Mouse (Mus musculus) left cerebral cortex, postnatal 14 days (tissue): ENCODE measurements at regions not wholly inside any gene's neighbourhood (a gene's known extent, or its start where the extent isn't known, plus 50 kb on each side); places are given as distances from the start of the nearest gene placed in this dataset.

Experiments used
- DNase-seq, 2 experiments: peaks; one replicate each; pipeline ENCODE4 v3.0.0; 2021 to 2022; ENCODE audit warnings: low spot score in 2 of 2, mixed read lengths in 1 of 2
- intact Hi-C: fragments of 180-260 bp; cut with DNase I; formaldehyde crosslinking; loops from one replicate; pipeline ENCODE4 v1.15.1; 2025

DNA sequence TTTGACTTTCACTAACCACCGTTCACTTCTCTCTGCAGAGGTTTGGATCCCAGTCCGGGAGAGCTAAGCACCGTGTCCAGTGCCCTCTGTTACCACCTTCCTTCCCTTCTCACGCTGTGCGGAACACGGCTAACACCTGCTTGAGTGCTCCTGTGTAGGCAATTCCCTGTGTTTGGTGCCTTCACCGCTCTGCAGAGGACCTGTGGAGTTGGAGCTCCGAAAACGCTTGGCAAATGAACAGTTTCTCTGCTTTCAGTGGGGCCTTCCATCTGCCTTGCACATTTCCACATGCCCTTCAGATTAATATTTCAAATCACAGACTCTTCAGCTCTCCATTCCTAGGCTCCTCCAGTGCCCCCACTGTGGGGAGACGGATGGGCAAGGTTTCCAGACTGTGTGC lies 227.7 kb upstream of the Daam1 start:
- intact Hi-C loops = no loop called here
- no peak for DNase-seq

DNA sequence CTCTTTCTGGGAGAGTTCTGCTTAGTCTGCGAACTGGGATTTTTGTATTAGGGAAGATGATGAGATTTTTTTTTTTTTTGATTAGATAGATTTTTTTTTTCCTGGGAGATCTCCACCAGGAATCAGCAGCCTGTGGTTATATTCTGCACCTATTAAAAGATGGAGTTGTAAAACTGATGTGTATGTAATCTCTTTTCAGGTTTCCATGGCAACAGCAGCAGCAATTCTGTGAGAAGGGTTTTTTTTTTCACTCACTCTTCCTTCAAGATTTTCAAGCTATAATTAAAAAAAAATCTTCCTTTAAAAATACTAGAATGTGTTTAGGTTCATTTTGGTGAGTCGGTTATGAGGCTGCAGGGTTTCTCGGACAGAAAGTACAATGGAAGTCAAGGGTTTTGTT lies 224.5 kb upstream of the Daam1 start:
- peak in 1 of 2 experiments; percentile 46 for DNase-seq
- intact Hi-C loops = no loop called here

DNA sequence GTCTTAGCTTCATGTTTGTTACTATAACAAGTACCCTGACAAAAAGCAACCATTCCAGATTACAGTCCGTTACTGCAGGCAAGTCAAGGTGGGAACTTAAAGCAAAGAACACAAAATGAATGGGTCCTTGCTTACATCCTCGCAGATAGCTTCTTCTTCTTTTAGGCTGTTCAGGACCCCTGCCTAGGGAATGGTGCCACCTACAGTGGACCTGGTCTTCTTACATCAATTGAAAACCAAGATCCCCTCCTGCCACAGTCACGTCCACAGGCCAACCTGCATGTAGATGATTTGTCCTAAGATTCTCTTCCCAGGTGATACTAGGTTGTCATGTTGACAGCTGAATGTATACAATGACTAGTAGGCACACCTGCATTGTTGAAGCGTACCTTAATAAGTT lies 222.9 kb upstream of the Daam1 start:
- intact Hi-C loops = no loop called here
- DNase-seq = no peak

DNA sequence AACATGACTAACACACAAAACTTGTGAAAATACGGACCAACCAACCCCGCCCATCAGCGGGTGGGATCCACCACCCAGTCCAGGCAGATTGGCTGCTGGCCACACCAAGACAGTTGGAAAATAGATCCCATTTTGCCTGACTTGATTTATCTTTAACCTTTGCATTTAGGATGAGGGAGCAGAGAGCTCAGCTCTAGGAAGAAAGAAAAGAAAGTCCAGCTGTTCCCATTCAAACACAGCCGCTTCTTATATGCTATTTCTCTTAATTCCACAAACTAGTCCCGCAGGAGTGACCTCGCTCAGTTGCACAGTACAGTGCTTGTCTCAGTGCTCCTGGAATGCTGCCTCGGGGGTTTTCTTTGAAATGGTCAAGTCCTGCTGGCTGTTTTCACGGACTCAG lies 217.6 kb upstream of the Daam1 start:
- intact Hi-C loops = no loop called here
- no peak for DNase-seq

DNA sequence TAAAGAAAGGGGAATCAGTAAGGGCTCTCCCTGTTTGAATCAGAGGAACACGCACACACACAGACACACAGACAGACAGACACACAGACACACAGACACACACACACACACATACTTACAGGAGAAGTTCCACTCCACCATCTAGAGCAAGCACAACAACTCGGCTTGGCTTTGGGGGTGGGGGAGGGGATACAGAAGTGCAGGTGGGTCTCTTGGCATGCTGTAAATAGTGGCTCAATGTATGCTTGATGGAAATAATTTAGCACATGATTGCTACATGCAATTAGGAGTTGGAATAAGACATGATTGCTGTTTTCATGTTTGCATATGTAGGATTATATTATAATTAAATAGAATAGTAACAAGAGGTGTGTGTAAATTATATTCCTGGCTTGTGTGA lies 215.9 kb upstream of the Daam1 start:
- intact Hi-C loops = no loop called here
- no peak for DNase-seq

DNA sequence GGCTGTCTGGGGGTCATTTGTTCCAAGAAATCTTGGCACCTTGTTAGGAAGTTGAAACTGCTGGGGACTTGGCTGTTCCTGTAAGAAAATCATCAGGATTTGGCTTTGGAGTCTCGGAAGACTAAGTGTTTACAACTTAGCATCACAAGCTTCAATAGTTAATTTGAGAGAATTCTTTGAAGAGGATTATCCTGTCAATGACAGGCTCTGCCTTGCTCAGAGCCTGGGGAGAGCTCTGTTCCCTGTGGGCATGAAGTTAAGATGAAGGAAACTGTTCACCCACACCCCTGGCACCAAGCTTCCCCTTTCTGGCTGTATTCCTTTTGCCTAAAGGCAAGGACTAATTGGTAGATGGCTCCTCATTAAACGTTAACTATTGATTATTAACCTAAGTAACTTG lies 215.5 kb upstream of the Daam1 start:
- DNase-seq = no peak
- intact Hi-C loops = no loop called here

DNA sequence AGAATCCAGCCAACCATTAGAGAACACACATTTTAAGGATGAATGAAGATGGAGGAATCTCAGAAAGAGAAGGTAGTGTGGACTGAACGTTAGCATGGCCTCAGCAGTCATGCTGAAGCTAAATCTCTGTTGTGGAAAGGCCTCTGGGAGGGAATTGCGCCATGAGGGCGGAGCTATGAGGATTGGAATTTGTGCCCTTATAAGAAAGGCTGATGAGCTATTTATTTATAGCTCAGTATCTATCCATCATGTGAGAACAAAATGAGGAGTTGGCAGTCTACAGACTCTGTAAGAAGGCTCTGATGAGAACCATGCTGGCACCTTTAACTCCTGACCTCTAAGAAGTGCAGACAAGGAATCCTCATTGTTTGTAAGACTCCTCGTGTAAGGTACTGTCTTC lies 214.8 kb upstream of the Daam1 start:
- intact Hi-C loops = no loop called here
- DNase-seq = no peak

DNA sequence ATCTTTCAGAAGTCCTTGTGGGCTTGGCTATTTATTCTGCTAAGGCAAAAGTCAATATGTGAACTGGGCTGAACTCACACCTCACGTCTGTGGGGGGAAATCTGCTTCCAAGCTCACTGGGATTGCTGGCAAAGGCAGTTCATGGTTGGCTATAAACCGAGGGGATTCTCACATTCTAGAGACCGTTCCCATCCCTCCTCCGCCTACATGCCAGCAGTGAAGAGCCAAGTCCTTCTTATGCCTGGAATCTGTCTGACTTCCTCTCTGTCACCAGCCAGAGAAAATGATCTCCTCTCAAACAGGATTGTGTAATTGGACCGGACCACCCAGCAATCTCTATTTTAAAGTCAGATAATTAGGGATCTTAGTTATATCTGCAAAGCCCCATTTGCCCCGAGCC lies 212.4 kb upstream of the Daam1 start:
- intact Hi-C loops = no loop called here
- DNase-seq = no peak

DNA sequence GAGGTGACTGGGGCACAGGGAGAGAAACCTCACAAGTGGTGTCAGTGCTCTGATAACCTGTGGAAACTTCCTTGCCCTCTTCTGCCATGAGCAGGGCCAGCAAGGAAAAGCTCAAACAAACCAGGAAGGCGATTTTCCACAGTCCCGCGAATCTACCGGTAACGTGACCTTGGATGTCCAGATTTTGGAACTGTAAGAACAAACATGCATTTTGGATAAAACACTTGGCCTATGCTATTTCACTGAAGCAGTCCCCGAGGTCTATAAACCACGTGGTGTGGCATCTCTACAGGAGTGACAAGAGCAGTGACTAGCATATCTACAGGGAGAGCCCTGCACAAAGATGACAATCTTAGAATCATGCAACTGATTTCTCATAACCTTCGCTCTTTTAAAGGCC lies 211.9 kb upstream of the Daam1 start:
- DNase-seq = no peak

DNA sequence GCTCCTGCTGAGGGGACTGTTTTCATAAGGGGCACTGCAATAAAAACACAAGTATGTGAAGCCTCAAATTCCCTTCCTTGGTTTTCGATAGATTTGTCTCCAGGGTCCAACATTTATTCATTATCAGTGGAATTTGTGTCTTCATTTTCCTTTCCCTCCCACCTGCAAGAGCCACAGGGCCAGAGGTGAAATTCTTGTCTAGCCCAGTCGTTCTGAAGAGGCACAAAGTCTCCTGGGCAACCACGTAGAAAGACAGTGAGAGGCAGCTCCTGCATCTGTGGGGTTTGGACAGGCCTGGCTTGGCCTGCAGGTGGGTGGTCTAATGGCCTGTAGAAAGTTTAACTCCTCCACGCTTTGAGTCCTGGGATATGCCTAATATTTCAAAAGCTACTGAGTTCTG lies 211.3 kb upstream of the Daam1 start:
- DNase-seq = no peak
- intact Hi-C loops = no loop called here

More for the DNA sequence above, 211.9 kb upstream of the Daam1 start:
- intact Hi-C loops = no loop called here

DNA sequence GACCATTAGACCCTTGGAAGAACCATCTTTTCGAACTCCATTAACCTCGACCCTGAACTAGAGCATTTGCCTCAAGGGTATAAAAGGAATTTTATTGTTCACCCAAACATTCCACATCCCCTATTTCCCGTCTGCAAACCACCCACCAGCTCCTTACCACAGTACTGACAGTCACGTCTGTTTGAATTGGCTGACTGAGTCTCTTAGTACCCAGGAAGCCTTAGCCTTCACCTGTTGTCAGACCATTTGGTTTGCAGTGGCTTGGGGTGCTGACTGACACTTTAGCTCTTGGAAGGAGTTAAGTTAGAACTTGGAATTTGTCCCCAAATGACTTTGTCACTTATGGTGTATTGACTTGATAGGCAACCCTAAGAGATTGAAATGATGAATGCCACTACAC lies 209.3 kb upstream of the Daam1 start:
- DNase-seq = no peak
- intact Hi-C loops = no loop called here

DNA sequence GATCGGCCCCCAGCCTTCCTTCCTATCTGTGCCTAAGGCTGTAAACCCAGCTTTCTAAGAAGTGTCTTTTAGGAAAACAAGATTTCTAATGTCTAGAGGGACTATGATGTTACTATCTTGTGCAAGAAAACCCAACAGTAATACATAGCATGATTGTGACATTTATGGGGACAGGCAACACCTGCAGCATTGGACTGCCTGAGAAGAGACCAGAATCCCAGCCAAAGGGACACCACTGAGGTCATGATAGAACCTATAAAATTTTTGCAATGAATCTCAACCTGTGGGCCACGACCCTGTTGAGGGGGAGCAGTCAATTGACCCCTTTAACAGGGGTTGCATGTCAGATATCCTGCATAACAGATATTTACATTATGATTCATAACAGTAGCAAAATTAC lies 208.1 kb upstream of the Daam1 start:
- intact Hi-C loops = no loop called here
- no peak for DNase-seq

DNA sequence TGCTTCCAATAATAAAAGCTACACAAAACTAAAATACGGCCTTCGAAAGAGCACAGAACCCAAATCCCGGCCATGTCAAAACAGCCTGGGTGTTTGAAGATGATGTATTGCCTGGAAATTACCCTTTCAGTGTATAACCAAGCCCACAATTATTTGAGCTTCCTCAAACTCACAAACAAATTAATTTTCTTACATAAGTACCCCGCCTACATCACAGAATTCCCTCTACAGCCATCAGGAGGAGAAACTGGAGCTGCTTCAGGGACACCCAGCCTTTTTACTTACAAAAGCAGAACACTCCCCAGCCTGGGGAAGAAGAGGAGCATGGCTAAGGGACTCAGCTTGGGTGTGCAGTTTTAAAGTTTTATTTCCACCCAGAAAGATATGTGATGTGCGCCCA lies 207.6 kb upstream of the Daam1 start:
- intact Hi-C loops = no loop called here
- DNase-seq = no peak

DNA sequence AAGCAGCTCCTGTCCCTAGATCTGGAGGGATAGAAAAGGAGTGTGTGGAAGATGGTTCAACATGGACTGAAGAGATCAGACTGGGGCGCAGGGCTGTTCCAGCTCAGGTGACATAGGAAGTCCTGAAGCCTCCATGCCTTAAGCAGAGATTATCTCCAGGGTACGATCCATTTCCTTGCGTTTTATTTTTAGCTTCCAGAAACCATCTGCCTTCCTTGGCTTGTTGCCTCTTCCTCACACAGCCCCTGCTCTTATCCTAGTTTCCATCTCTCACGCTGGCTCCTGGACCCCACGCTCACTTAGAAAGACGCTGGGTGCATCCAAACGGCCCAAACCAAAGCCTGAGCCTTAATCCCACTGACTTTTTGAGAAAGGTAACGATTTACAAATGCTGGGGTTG lies 206.8 kb upstream of the Daam1 start:
- peak in 1 of 2 experiments; percentile 27 for DNase-seq
- intact Hi-C loops = no loop called here

DNA sequence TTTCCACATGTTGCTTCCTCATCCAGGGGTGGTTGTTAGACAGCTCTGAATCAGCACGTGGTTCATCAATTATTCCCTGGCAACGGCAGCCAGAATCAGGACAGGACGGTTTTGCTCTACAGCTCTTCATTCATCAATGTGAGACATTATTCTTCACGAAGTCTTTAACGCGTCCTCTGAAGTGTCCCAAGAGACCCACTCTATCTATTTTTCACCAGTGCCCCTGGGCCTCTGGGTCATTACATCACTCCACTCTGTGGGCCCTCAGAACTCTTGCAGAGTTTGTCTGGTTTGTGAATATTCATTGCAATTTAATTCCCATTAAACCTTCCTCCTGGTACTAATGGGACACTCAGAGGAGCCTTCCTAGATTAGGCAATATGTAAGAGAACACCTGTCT lies 206.2 kb upstream of the Daam1 start:
- intact Hi-C loops = no loop called here
- no peak for DNase-seq

DNA sequence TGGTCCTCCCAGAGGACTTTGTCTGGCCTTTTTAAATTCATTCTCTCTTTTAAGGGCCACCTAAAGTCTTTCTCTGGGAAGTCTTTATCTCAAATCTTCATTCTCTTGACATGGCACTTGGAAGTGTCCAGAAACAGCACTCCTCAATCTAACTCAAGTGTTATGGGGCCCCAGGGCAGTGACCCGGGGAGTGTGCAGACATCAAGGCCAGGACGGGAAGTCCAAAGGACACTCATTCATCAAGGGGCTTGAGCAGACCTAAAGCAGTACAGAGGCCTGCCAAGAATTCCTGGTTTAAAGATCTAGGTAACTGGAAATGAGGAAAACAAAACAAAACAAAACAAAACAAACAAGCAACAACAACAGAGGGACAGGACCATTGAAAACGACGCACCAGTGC lies 205.8 kb upstream of the Daam1 start:
- intact Hi-C loops = no loop called here
- DNase-seq = no peak

DNA sequence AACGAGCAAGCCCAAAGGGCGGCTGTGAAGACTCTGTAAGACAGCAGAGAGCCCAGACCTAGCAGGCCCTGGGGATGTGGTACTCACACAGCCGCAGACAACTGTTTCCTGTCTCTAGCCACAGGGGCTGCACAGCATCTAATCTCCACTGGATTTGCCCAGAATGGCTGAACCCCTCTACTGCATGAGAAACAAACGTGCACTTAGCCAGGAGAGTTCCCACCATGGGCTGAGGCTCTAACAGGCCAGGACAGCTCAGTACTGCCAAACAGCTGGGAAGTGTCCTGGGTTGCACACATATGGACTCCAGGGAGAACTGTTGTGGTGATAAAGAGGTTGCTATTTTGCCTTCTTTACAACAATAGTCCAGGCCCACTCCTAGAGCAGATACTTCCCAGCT lies 204.1 kb upstream of the Daam1 start:
- DNase-seq = no peak
- intact Hi-C loops = no loop called here

DNA sequence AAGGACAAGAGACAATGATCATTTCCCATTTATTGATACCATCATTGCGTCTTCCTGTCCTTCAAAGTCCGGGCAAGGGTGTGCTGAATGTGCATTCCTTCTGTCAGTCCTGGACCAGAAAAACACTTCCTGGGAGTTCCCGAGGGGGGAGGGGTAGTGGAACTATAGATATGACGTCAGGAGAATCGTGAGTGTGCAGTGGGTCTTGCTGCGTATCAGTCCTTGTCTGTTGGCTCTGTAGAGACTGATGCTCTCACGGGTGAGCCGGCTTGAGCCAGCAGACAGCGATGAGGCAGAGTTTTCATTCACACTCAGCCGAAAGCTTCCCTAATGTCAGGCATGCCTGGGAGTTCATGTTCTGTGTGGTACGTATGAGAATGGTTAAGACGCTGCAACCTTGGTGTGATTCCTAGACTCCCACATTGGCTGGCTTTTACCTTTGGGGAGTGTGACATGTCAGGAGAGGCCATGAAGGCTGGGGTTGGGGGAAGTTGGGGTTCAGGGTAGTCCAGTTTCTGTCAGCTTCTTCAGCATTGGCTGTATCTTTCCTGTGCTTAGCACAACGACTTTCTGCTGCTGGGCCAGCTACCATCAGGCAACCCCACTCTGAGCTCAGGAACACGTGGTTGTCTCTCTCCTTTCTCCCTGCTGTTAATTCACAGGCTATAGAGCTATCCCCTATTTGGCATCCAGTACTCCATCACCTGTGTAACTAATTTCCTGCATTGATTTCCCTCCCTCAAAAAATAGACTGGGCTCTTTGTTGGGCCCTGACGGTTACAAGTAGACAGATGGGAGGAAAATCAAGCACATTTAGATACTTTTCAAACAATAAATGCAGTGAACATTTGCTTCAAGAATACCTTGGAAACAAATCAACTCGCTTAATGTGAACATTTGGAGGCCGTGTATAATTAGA lies 203.2 kb upstream of the Daam1 start:
- intact Hi-C loops = no loop called here
- DNase-seq = no peak

DNA sequence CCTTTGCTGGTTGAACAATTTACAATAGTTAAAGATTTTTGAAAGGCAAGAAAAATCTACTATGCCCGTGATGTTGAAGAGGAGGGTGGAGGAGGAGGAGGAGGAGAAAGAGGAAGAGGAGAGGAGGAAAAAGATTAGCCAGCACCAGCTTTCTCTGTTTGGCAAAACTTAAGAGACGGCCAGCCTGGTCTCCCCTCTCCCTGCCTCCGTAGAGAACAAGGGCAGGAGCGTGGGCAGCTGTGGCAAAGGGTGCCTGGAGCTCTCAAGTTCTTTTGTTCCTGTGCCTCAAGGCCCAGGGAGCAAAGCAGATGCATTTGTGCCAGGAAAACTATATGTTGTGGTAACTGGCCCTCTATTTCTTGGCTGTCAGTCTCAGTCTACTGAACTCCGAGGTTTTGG lies 202.5 kb upstream of the Daam1 start:
- intact Hi-C loops = no loop called here
- DNase-seq = no peak

DNA sequence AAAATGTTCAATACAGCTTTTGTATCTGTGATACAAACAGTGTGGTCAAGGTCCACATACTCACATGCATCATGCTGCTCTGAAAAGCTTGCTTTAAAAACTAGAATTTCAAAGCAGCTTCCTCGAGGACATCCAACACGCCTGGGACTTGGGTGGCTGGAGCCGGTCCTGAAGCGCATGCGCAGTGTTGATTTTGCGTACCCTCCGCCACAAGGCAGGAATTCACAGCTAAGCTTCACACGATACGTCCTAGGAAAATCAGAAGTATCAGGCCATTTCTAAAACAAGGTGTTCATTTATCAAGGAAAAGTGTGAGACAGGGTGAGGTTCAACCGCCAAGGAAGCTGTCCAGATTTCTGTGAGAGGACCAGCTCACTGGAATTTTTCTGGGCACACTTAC lies 202.1 kb upstream of the Daam1 start:
- DNase-seq = no peak
- intact Hi-C loops = no loop called here

DNA sequence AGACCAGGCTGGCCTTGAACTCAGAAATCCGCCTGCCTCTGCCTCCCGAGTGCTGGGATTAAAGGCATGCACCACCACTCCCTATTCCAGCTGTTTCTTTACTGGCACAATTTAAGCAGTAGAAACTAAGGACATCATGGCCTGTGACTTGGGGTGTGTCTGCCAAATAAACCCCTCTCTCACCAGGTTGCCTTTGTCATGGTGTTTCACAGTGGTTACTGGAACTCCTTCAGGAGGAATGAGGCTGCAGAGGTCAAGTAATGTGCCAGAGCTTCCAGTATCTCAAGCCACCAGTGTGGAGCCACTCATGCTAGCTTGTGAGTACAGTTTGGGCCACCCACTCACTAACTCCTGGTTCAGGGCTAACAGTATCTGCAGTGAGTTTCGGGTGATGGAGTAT lies 200.5 kb upstream of the Daam1 start:
- no peak for DNase-seq
- intact Hi-C loops = no loop called here

DNA sequence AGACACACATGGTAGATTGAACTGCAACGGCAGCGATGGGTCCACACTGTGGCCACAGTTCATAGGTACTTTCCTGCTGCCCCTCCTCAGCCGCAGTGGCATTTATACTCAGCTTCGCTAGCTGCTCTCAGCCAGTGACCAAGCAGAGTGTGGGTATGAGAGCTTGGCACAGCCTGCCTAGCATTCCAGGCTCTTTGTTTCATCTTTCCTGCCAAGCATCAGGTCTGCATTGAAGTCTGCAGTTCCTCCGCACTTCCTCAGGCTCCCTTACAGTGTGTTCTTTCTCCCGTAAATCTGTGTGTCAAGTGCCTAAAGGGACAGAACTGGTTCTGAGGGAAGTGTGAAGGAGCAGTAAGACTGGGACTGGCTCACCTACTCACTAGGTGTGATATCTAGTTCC lies 194.6 kb upstream of the Daam1 start:
- intact Hi-C loops = no loop called here
- no peak for DNase-seq
